10 mouse cellular contexts compared by ENCODE assay signal in the genomic region with DNA sequence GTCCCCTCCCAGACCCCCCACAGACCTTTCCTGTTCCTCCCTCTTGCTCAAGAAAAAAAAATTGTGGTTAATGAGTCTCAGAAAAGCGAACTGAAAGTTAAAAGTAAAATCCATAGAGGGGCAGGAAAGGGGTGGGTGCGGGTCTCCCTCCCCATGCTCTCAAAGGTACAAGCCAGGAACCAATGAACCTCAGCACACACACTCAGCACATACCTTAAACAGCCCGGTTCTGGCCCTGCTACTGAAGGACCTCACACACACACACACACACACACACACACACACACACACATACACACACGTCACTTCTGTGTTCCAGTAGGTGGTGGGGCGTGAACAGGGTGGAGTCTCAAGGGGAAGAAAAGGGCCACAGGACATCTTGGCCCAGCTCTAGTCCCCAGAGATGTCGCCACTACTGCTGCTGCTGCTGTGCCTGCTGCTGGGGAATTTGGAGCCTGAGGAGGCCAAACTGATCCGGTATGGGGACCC. TPM values are rescaled to one million over a fixed set of nuclear protein-coding genes. Genes with fewer than 3 reads are reported as not detected.
DNase-seq lines count a peak whose midpoint lies in the region; ATAC-seq and TF ChIP-seq lines count a peak whose summit lies in the region.
"Had no signal": no experiment of that assay in that cellular context is flagged by ENCODE, and none has a peak within 500 bp of the region (broad histone marks: within the 10 kb centered on the region; RNA-seq: fewer than 3 reads in every experiment).

Gene Napsa (plus strand): TSS at position 168 of the 489 bp plus-strand sequence.

- peak within 1 kb of the TSS; percentile 48 for H3K4me3 ChIP-seq in E14TG2a.4 (replicated peaks; ENCODE audit: low read length)
- H3K4me3 ChIP-seq in forebrain, embryonic 13.5 days: no peak within 1 kb of the TSS
- H3K4me3 ChIP-seq: erythroblast, embryonic 14.5 days had no signal

- 30% methylated on average over 7 of the region's 7 CpGs for WGBS in forebrain, embryonic 13.5 days

- H3K9me3 ChIP-seq in E14TG2a.4 (ENCODE audit: low read length): no peaks in the 10 kb centered on the region
- H3K9me3 ChIP-seq in forebrain, embryonic 13.5 days (replicated peaks): no peaks in the 10 kb centered on the region

- H3K4me2 ChIP-seq in forebrain, embryonic 13.5 days: no peak within 1 kb of the TSS

- H3K36me3 ChIP-seq in E14TG2a.4 (ENCODE audit: insufficient read depth, low read length): no peaks in the 10 kb centered on the region
- H3K36me3 ChIP-seq in forebrain, embryonic 13.5 days (ENCODE audit: poor library complexity, severe bottlenecking): no peaks in the 10 kb centered on the region

- TF ChIP-seq CTCF in E14TG2a.4 (conservative IDR thresholded peaks at IDR 0.05; ENCODE audit: low read length): no peak

- ATAC-seq in erythroid progenitor cell, adult 5-6 weeks (replicated peaks; ENCODE audit: low FRiP score, poor library complexity, severe bottlenecking): no peak
- peak; percentile 89 for ATAC-seq in neutrophil, adult 5-6 weeks (ENCODE audit: extremely low read depth, insufficient number of reproducible peaks, low FRiP score, poor library complexity, severe bottlenecking)
- no peak for ATAC-seq in forebrain, embryonic 13.5 days

- no peak within 1 kb of the TSS for H3K27ac ChIP-seq in forebrain, embryonic 13.5 days

- peaks cover 62% of the 10 kb centered on the region for H3K4me1 ChIP-seq in E14TG2a.4 (replicated peaks; ENCODE audit: low read depth, low read length)
- no peaks in the 10 kb centered on the region for H3K4me1 ChIP-seq in forebrain, embryonic 13.5 days

- H3K27me3 ChIP-seq in E14TG2a.4 (ENCODE audit: insufficient read depth, low read length): no peaks in the 10 kb centered on the region
- H3K27me3 ChIP-seq in forebrain, embryonic 13.5 days: peaks cover 7% of the 10 kb centered on the region; the same call in 1 of the 2 replicates

- peak; percentile 79 to 81 for DNase-seq in lung, adult 18-20 months
- no peak for DNase-seq in frontal cortex, adult 2 months (ENCODE audit: extremely low spot score in 1 of 2, low spot score in 1 of 2)
- no peak for DNase-seq in layer of hippocampus, adult 18-20 months (ENCODE audit: low spot score in 2 of 2)
- DNase-seq: cerebellum, adult 11 months; thymus, postnatal 14 days had no signal

- H3K9ac ChIP-seq in forebrain, embryonic 13.5 days: no peak within 1 kb of the TSS

RNA-seq across cellular contexts. Expression of gene Napsa, which starts in this region (rescaled TPM):
- 55.5 and 84.3 TPM in 2 replicates for total RNA-seq in erythroid progenitor cell, adult 5-6 weeks (2015; ENCODE audit: low replicate concordance)
- 12.2 and 12.7 TPM in 2 replicates for total RNA-seq in erythroid progenitor cell, adult 5-6 weeks (2017; ENCODE audit: low replicate concordance)
- total RNA-seq in neutrophil, adult 5-6 weeks (2017): 115 and 117 TPM in 2 replicates
- 0.40 and 0.54 TPM in 2 replicates for polyA plus RNA-seq in frontal cortex, adult 2 months (2012; rRNA removed)
- total RNA-seq in layer of hippocampus, adult 18-20 months (2021): not detected
- 0.53 and 0.57 TPM in 2 replicates for polyA plus RNA-seq in forebrain, embryonic 13.5 days (2015; fragmentation: Nextera tagmentation; extraction: Ambion mirVana)

Comparison
In these comparisons a context has a peak if more than half of its experiments do, and no peak if none do; other contexts are left out.
1. RNA of gene Napsa (total RNA-seq): 115 to 117 TPM in neutrophil, adult 5-6 weeks and 12.2 to 84.3 TPM in erythroid progenitor cell, adult 5-6 weeks; not detected in layer of hippocampus, adult 18-20 months; every median in the first group is over 10 times any median in the second.
2. DNase-seq: peak in lung, adult 18-20 months (2 of 2); none in frontal cortex, adult 2 months (0 of 2) and layer of hippocampus, adult 18-20 months (0 of 2).